Mouse (Mus musculus) heart, embryonic 11.5 days (tissue): ENCODE measurements around the gene Cul4a. TPM values are rescaled to one million over a fixed set of nuclear protein-coding genes. Genes with fewer than 3 reads are reported as not detected.
A peak's percentile ranks its signal among the peaks of the same experiment; 100 is the strongest.

ENCODE experiments used
- ATAC-seq: fragments of 200-750 bp; cut with Nextera tagmentation; replicated peaks from 2 replicates; pipeline ENCODE4 v1.8.0; 2017; ENCODE audit warnings: moderate library complexity; ENCODE audit not compliant: insufficient number of reproducible peaks, low FRiP score, low TSS enrichment
- H3K27ac ChIP-seq: fragments of 300-500 bp; sonication (generic); 2 replicates; pipeline ENCODE4 v1.5.1; 2014; ENCODE audit warnings: mild to moderate bottlenecking, low read depth, low read length
- H3K27me3 ChIP-seq: fragments of 300-500 bp; sonication (generic); 2 replicates; pipeline ENCODE4 v1.6.1; 2014; ENCODE audit warnings: mild to moderate bottlenecking, low read length, mixed read lengths; ENCODE audit not compliant: control insufficient read depth, insufficient read depth
- H3K36me3 ChIP-seq: fragments of 300-500 bp; sonication (generic); 2 replicates; pipeline ENCODE4 v1.6.1; 2014; ENCODE audit warnings: mild to moderate bottlenecking, low read length, moderate library complexity, mixed read lengths; ENCODE audit not compliant: control insufficient read depth, insufficient read depth
- H3K4me1 ChIP-seq: fragments of 300-500 bp; sonication (generic); 2 replicates; pipeline ENCODE4 v1.6.1; 2014; ENCODE audit warnings: low read length; ENCODE audit not compliant: control insufficient read depth, insufficient read depth
- H3K4me2 ChIP-seq: fragments of 300-500 bp; sonication (generic); 2 replicates; pipeline ENCODE4 v1.6.1; 2014; ENCODE audit warnings: mild to moderate bottlenecking, moderate library complexity
- H3K4me3 ChIP-seq: fragments of 300-500 bp; sonication (generic); 2 replicates; pipeline ENCODE4 v1.5.1; 2014; ENCODE audit warnings: low read depth, low read length
- H3K9ac ChIP-seq: fragments of 300-500 bp; sonication (generic); 2 replicates; pipeline ENCODE4 v1.6.1; 2014; ENCODE audit warnings: mild to moderate bottlenecking, low read depth, low read length, moderate library complexity
- H3K9me3 ChIP-seq: fragments of 300-500 bp; sonication (generic); replicated peaks from 2 replicates; pipeline ENCODE4 v1.6.1; 2016; ENCODE audit warnings: low read length; ENCODE audit not compliant: control insufficient read depth
- WGBS: fragments of 180-500 bp; shearing (Covaris S2); extraction: QIAGEN DNeasy Blood & Tissue Kit; methylation state at CpG from one replicate; pipeline ENCODE4 v1.1.7; 2014; ENCODE audit not compliant: insufficient replicate concordance; 5-methylcytosine and 5-hydroxymethylcytosine counted together
- polyA plus RNA-seq: library from polyadenylated mRNA; unstranded; fragments of >200 nt; fragmentation: Nextera tagmentation; extraction: Ambion mirVana; gene quantifications from 2 replicates; pipeline ENCODE4 v1.2.1, GENCODE M21; 2014

Gene Cul4a
- polyA plus RNA-seq, 1 experiment from 2014 or later = 111 TPM

GRCm38 (mm10) chr8:13160691-13161090, 55.3 kb downstream of the Cul4a start:
- Histone ChIP-seq H3K4me3 (peak overlapping the region; percentile 100; the same call in 1 of the 2 replicates), H3K4me2 (peak overlapping the region; percentile 93), H3K27ac (no peak overlapping the region), H3K27me3 (no peaks in the 10 kb centered on the region), H3K9ac (no peak overlapping the region; the same call in 1 of the 2 replicates), H3K36me3 (no peaks in the 10 kb centered on the region), H3K9me3 (no peaks in the 10 kb centered on the region), H3K4me1 (peaks cover 25% of the 10 kb centered on the region)
- no peak for ATAC-seq
- WGBS = 86% methylated on average over 3 of the region's 3 CpGs

GRCm38 (mm10) chr8:13162098-13162497, 56.7 kb downstream of the Cul4a start:
- H3K36me3 ChIP-seq = no peaks in the 10 kb centered on the region
- H3K27me3 ChIP-seq = no peaks in the 10 kb centered on the region
- no peak overlapping the region for H3K27ac ChIP-seq
- no peaks in the 10 kb centered on the region for H3K9me3 ChIP-seq
- no peak overlapping the region for H3K9ac ChIP-seq
- WGBS = 87% methylated on average over 6 of the region's 6 CpGs
- no peak for ATAC-seq
- H3K4me1 ChIP-seq = peaks cover 25% of the 10 kb centered on the region
- H3K4me3 ChIP-seq = no peak overlapping the region
- H3K4me2 ChIP-seq = no peak overlapping the region

GRCm38 (mm10) chr8:13163563-13163962, 58.1 kb downstream of the Cul4a start:
- peaks cover 4% of the 10 kb centered on the region; the same call in 1 of the 2 replicates for H3K36me3 ChIP-seq
- peaks cover 22% of the 10 kb centered on the region for H3K4me1 ChIP-seq
- WGBS = 50% methylated on average over 1 of the region's 1 CpGs
- H3K9ac ChIP-seq = no peak overlapping the region
- H3K4me3 ChIP-seq = no peak overlapping the region
- H3K4me2 ChIP-seq = no peak overlapping the region
- ATAC-seq = no peak
- no peaks in the 10 kb centered on the region for H3K27me3 ChIP-seq
- H3K27ac ChIP-seq = no peak overlapping the region
- no peaks in the 10 kb centered on the region for H3K9me3 ChIP-seq

GRCm38 (mm10) chr8:13164361-13164760, 58.9 kb downstream of the Cul4a start:
- Histone ChIP-seq H3K36me3 (peaks cover 6% of the 10 kb centered on the region; the same call in 1 of the 2 replicates), H3K9ac (no peak overlapping the region), H3K4me1 (peaks cover 22% of the 10 kb centered on the region), H3K9me3 (no peaks in the 10 kb centered on the region), H3K4me3 (no peak overlapping the region), H3K4me2 (no peak overlapping the region), H3K27me3 (no peaks in the 10 kb centered on the region), H3K27ac (no peak overlapping the region)
- no peak for ATAC-seq
- WGBS = 88% methylated on average over 5 of the region's 5 CpGs

- peak overlapping the region; percentile 41 for H3K27ac ChIP-seq
- no peak overlapping the region for H3K4me3 ChIP-seq
- H3K9me3 ChIP-seq = no peaks in the 10 kb centered on the region
- no peaks in the 10 kb centered on the region for H3K27me3 ChIP-seq
- 0 out of 2 replicates have a peak overlapping the region, but pooled peaks have one; percentile 1 for H3K4me2 ChIP-seq
- no peak overlapping the region for H3K9ac ChIP-seq
- 26% methylated on average over 1 of the region's 1 CpGs for WGBS
- H3K4me1 ChIP-seq = peaks cover 9% of the 10 kb centered on the region; the same call in 1 of the 2 replicates
- ATAC-seq = no peak
- H3K36me3 ChIP-seq = peaks cover 22% of the 10 kb centered on the region
Observed at GRCm38 (mm10) chr8:13170510-13170909, 65.1 kb downstream of the Cul4a start.

- Histone ChIP-seq H3K4me3 (no peak overlapping the region), H3K27ac (no peak overlapping the region), H3K27me3 (no peaks in the 10 kb centered on the region), H3K4me1 (peaks cover 9% of the 10 kb centered on the region; the same call in 1 of the 2 replicates), H3K4me2 (no peak overlapping the region), H3K36me3 (peaks cover 30% of the 10 kb centered on the region), H3K9ac (no peak overlapping the region), H3K9me3 (no peaks in the 10 kb centered on the region)
- no peak for ATAC-seq
- WGBS = 83% methylated on average over 4 of the region's 4 CpGs
Observed at GRCm38 (mm10) chr8:13174305-13174704, 68.9 kb downstream of the Cul4a start.

GRCm38 (mm10) chr8:13174811-13175210, 69.4 kb downstream of the Cul4a start:
- no peaks in the 10 kb centered on the region for H3K27me3 ChIP-seq
- no peak overlapping the region for H3K4me2 ChIP-seq
- H3K4me1 ChIP-seq = peaks cover 8% of the 10 kb centered on the region; the same call in 1 of the 2 replicates
- H3K36me3 ChIP-seq = peaks cover 30% of the 10 kb centered on the region
- no peak overlapping the region for H3K9ac ChIP-seq
- H3K4me3 ChIP-seq = no peak overlapping the region
- ATAC-seq = no peak
- 93% methylated on average over 4 of the region's 4 CpGs for WGBS
- H3K9me3 ChIP-seq = no peaks in the 10 kb centered on the region
- H3K27ac ChIP-seq = no peak overlapping the region

- peaks cover 30% of the 10 kb centered on the region for H3K36me3 ChIP-seq
- no peaks in the 10 kb centered on the region for H3K27me3 ChIP-seq
- no peak overlapping the region for H3K4me3 ChIP-seq
- H3K9ac ChIP-seq = no peak overlapping the region
- no peaks in the 10 kb centered on the region for H3K9me3 ChIP-seq
- H3K4me2 ChIP-seq = no peak overlapping the region
- 100% methylated on average over 1 of the region's 1 CpGs for WGBS
- no peak for ATAC-seq
- no peak overlapping the region for H3K27ac ChIP-seq
- H3K4me1 ChIP-seq = peaks cover 7% of the 10 kb centered on the region; the same call in 1 of the 2 replicates
Observed at GRCm38 (mm10) chr8:13175650-13176049, 70.2 kb downstream of the Cul4a start.

GRCm38 (mm10) chr8:13177173-13177852, 71.9 kb downstream of the Cul4a start:
- WGBS = 90% methylated on average over 7 of the region's 7 CpGs
- Histone ChIP-seq H3K27me3 (no peaks in the 10 kb centered on the region), H3K9ac (no peak overlapping the region), H3K4me2 (no peak overlapping the region), H3K4me3 (no peak overlapping the region), H3K27ac (no peak overlapping the region), H3K4me1 (peaks cover 22% of the 10 kb centered on the region), H3K36me3 (peaks cover 28% of the 10 kb centered on the region), H3K9me3 (no peaks in the 10 kb centered on the region)
- ATAC-seq = no peak
